Mouse (Mus musculus) liver, embryonic 12.5 days (tissue): ENCODE results near the gene Vpreb3. TPM values are rescaled to one million over a fixed set of nuclear protein-coding genes. Genes with fewer than 3 reads are reported as not detected.

Experiments
- ATAC-seq: fragments of 200-750 bp; cut with Nextera tagmentation; 2 replicates; pipeline ENCODE4 v1.8.0; 2017; ENCODE audit warnings: moderate number of reproducible peaks, mild to moderate bottlenecking, moderate library complexity
- H3K27ac ChIP-seq: fragments of 300-500 bp; sonication (generic); 2 replicates; pipeline ENCODE4 v1.5.1; 2016; ENCODE audit warnings: mild to moderate bottlenecking
- H3K27me3 ChIP-seq: fragments of 300-500 bp; sonication (generic); replicated peaks from 2 replicates; pipeline ENCODE4 v1.6.1; 2016; ENCODE audit warnings: mild to moderate bottlenecking, moderate library complexity
- H3K36me3 ChIP-seq: fragments of 300-500 bp; sonication (generic); 2 replicates; pipeline ENCODE4 v1.6.1; 2016; ENCODE audit warnings: mild to moderate bottlenecking, moderate library complexity
- H3K4me1 ChIP-seq: fragments of 300-500 bp; sonication (generic); 2 replicates; pipeline ENCODE4 v1.6.1; 2016
- H3K4me2 ChIP-seq: fragments of 300-500 bp; sonication (generic); 2 replicates; pipeline ENCODE4 v1.6.1; 2016; ENCODE audit warnings: mild to moderate bottlenecking, moderate library complexity
- H3K4me3 ChIP-seq: fragments of 300-500 bp; sonication (generic); 2 replicates; pipeline ENCODE4 v1.5.1; 2016; ENCODE audit warnings: mild to moderate bottlenecking, moderate library complexity
- H3K9ac ChIP-seq: fragments of 300-500 bp; sonication (generic); 2 replicates; pipeline ENCODE4 v1.6.1; 2016; ENCODE audit warnings: mild to moderate bottlenecking, moderate library complexity
- H3K9me3 ChIP-seq: fragments of 300-500 bp; sonication (generic); replicated peaks from 2 replicates; pipeline ENCODE4 v1.6.1; 2016; ENCODE audit warnings: mild to moderate bottlenecking, moderate library complexity
- WGBS: fragments of 180-500 bp; shearing (Covaris S2); methylation state at CpG from one replicate; pipeline ENCODE4 v1.1.7; 2016; ENCODE audit not compliant: insufficient replicate concordance; 5-methylcytosine and 5-hydroxymethylcytosine counted together
- polyA plus RNA-seq: library from polyadenylated mRNA; unstranded; fragments of >200 nt; fragmentation: Nextera tagmentation; extraction: Ambion mirVana; gene quantifications from 2 replicates; pipeline ENCODE4 v1.2.1, GENCODE M21; 2016

Vpreb3 gene
- polyA plus RNA-seq, 1 experiment from 2014 or later: 0.27 TPM

- Histone ChIP-seq H3K9me3 (no peaks in the 10 kb centered on the region), H3K36me3 (peaks cover 15% of the 10 kb centered on the region), H3K27ac (no peak overlapping the region), H3K9ac (peak overlapping the region; percentile 83; the same call in 1 of the 2 replicates), H3K27me3 (peaks cover 43% of the 10 kb centered on the region), H3K4me1 (peaks cover 75% of the 10 kb centered on the region), H3K4me3 (peak overlapping the region; percentile 75), H3K4me2 (peak overlapping the region; percentile 94)
- no peak for ATAC-seq
- WGBS: 61% methylated on average over 1 of the region's 1 CpGs
These were observed 7.9 kb upstream of the Vpreb3 start for GRCm38 (mm10) chr10:75934991-75935390.

- Histone ChIP-seq H3K9me3 (no peaks in the 10 kb centered on the region), H3K4me3 (peak within 1 kb of the TSS; percentile 75), H3K27ac (peak within 1 kb of the TSS; percentile 95), H3K27me3 (peaks cover 33% of the 10 kb centered on the region), H3K4me2 (peak within 1 kb of the TSS; percentile 94), H3K9ac (peak within 1 kb of the TSS; percentile 83), H3K36me3 (peaks cover 15% of the 10 kb centered on the region), H3K4me1 (peaks cover 78% of the 10 kb centered on the region)
- 2% methylated on average over 51 of the region's 51 CpGs for WGBS
- peak; percentile 78 for ATAC-seq
These were observed 6.9 kb upstream of the Vpreb3 start, which contains the start of gene Mmp11 for GRCm38 (mm10) chr10:75935680-75936541. TSS of gene Mmp11 (minus strand) at chr10:75936496.

GRCm38 (mm10) chr10:75936909-75937667 is 5.8 kb upstream of the Vpreb3 start:
- H3K27ac ChIP-seq: peak overlapping the region; percentile 95

GRCm38 (mm10) chr10:75937851-75938643 is 4.8 kb upstream of the Vpreb3 start:
- Histone ChIP-seq H3K27ac (peak overlapping the region; percentile 95), H3K9me3 (no peaks in the 10 kb centered on the region), H3K4me2 (peak overlapping the region; percentile 94), H3K36me3 (peaks cover 15% of the 10 kb centered on the region), H3K4me1 (peaks cover 60% of the 10 kb centered on the region), H3K9ac (peak overlapping the region; percentile 83), H3K27me3 (peaks cover 12% of the 10 kb centered on the region), H3K4me3 (peak overlapping the region; percentile 75)
- ATAC-seq: peak; percentile 70
- 36% methylated on average over 10 of the region's 10 CpGs for WGBS

More at GRCm38 (mm10) chr10:75936909-75937667, 5.8 kb upstream of the Vpreb3 start:
- 53% methylated on average over 18 of the region's 18 CpGs for WGBS
- Histone ChIP-seq H3K9ac (peak overlapping the region; percentile 83), H3K4me2 (peak overlapping the region; percentile 94), H3K9me3 (no peaks in the 10 kb centered on the region), H3K4me1 (peaks cover 68% of the 10 kb centered on the region), H3K27me3 (peaks cover 22% of the 10 kb centered on the region), H3K36me3 (peaks cover 15% of the 10 kb centered on the region), H3K4me3 (peak overlapping the region; percentile 75)
- no peak for ATAC-seq

GRCm38 (mm10) chr10:75939481-75940234 is 3.2 kb upstream of the Vpreb3 start:
- Histone ChIP-seq H3K27me3 (no peaks in the 10 kb centered on the region; the same call in 1 of the 2 replicates), H3K4me2 (peak overlapping the region; percentile 94), H3K4me1 (peaks cover 60% of the 10 kb centered on the region), H3K27ac (peak overlapping the region; percentile 95), H3K4me3 (peak overlapping the region; percentile 75), H3K36me3 (peaks cover 15% of the 10 kb centered on the region), H3K9me3 (no peaks in the 10 kb centered on the region), H3K9ac (peak overlapping the region; percentile 80)
- whole genome bisulfite sequencing: 30% methylated on average over 9 of the region's 9 CpGs
- ATAC-seq: peak; percentile 82

- WGBS: 73% methylated on average over 5 of the region's 5 CpGs
- Histone ChIP-seq H3K36me3 (peaks cover 15% of the 10 kb centered on the region), H3K4me1 (peaks cover 53% of the 10 kb centered on the region), H3K9me3 (no peaks in the 10 kb centered on the region), H3K4me3 (peak within 1 kb of the TSS; percentile 75), H3K9ac (peak within 1 kb of the TSS; percentile 80), H3K27me3 (no peaks in the 10 kb centered on the region), H3K27ac (peak within 1 kb of the TSS; percentile 95), H3K4me2 (peak within 1 kb of the TSS; percentile 94)
- no peak for ATAC-seq
These were observed 2.3 kb upstream of the Vpreb3 start, which contains the start of gene Gm867 for GRCm38 (mm10) chr10:75940520-75940919. TSS of gene Gm867 (minus strand) at chr10:75940672.

- Histone ChIP-seq H3K4me1 (peaks cover 46% of the 10 kb centered on the region), H3K27ac (peak overlapping the region; percentile 95), H3K9me3 (no peaks in the 10 kb centered on the region), H3K36me3 (peaks cover 15% of the 10 kb centered on the region), H3K4me3 (no peak overlapping the region), H3K27me3 (peaks cover 2% of the 10 kb centered on the region; the same call in 1 of the 2 replicates), H3K4me2 (0 out of 2 replicates have a peak overlapping the region, but pooled peaks have one; percentile 94), H3K9ac (peak overlapping the region; percentile 18; the same call in 1 of the 2 replicates)
- ATAC-seq: no peak
- WGBS: 68% methylated on average over 9 of the region's 9 CpGs
These were observed 1.6 kb upstream of the Vpreb3 start for GRCm38 (mm10) chr10:75941042-75941824.

GRCm38 (mm10) chr10:75944066-75944772 is 1.4 kb downstream of the Vpreb3 start:
- WGBS: 56% methylated on average over 11 of the region's 11 CpGs
- no peak overlapping the region for H3K9ac ChIP-seq
- ATAC-seq: no peak
- peaks cover 19% of the 10 kb centered on the region for H3K4me1 ChIP-seq
- no peaks in the 10 kb centered on the region for H3K36me3 ChIP-seq
- no peak overlapping the region for H3K27ac ChIP-seq
- no peak overlapping the region for H3K4me3 ChIP-seq
- H3K9me3 ChIP-seq: no peaks in the 10 kb centered on the region
- no peak overlapping the region for H3K4me2 ChIP-seq
- H3K27me3 ChIP-seq: peaks cover 29% of the 10 kb centered on the region

GRCm38 (mm10) chr10:75945213-75945612 is 2.4 kb downstream of the Vpreb3 start:
- ATAC-seq: no peak
- Histone ChIP-seq H3K9ac (no peak overlapping the region), H3K4me3 (no peak overlapping the region), H3K27me3 (peaks cover 38% of the 10 kb centered on the region), H3K27ac (no peak overlapping the region), H3K9me3 (no peaks in the 10 kb centered on the region), H3K36me3 (no peaks in the 10 kb centered on the region), H3K4me1 (peaks cover 9% of the 10 kb centered on the region), H3K4me2 (no peak overlapping the region)
- 84% methylated on average over 7 of the region's 7 CpGs for WGBS

GRCm38 (mm10) chr10:75945896-75946295 is 3.0 kb downstream of the Vpreb3 start:
- Histone ChIP-seq H3K4me3 (no peak overlapping the region), H3K9ac (no peak overlapping the region), H3K4me1 (peaks cover 8% of the 10 kb centered on the region), H3K4me2 (no peak overlapping the region), H3K36me3 (no peaks in the 10 kb centered on the region), H3K27me3 (peaks cover 45% of the 10 kb centered on the region), H3K9me3 (no peaks in the 10 kb centered on the region), H3K27ac (no peak overlapping the region)
- WGBS: 73% methylated on average over 7 of the region's 7 CpGs
- ATAC-seq: no peak
